Mouse (Mus musculus) brown adipose tissue, adult 24 weeks (tissue): Measurements from ENCODE around the gene Vsx1. TPM values are rescaled to one million over a fixed set of nuclear protein-coding genes. Genes with fewer than 3 reads are reported as not detected.

Experiments
- H3K27ac ChIP-seq: fragments of 200-500 bp; replicated peaks from 2 replicates; pipeline ENCODE4 v1.5.1; 2012; ENCODE audit warnings: low read depth, mild to moderate bottlenecking, low read length
- H3K4me1 ChIP-seq: fragments of 200-500 bp; 2 replicates; pipeline ENCODE4 v1.6.1; 2012; ENCODE audit warnings: low read length, mixed read lengths; ENCODE audit not compliant: control insufficient read depth, insufficient read depth, insufficient read length
- H3K4me3 ChIP-seq: fragments of 200-500 bp; 2 replicates; pipeline ENCODE4 v1.5.1; 2012; ENCODE audit warnings: low read depth, mild to moderate bottlenecking, low read length, moderate library complexity; ENCODE audit not compliant: insufficient read depth
- polyA plus RNA-seq: library from polyadenylated mRNA; stranded (reverse); fragments of >200 nt; gene quantifications from 2 replicates; pipeline ENCODE4 v1.2.4, GENCODE M21; 2012; ENCODE audit not compliant: missing spikeins, insufficient read depth, insufficient read length

Vsx1 gene
- polyA plus RNA-seq, 1 experiment: not detected

DNA sequence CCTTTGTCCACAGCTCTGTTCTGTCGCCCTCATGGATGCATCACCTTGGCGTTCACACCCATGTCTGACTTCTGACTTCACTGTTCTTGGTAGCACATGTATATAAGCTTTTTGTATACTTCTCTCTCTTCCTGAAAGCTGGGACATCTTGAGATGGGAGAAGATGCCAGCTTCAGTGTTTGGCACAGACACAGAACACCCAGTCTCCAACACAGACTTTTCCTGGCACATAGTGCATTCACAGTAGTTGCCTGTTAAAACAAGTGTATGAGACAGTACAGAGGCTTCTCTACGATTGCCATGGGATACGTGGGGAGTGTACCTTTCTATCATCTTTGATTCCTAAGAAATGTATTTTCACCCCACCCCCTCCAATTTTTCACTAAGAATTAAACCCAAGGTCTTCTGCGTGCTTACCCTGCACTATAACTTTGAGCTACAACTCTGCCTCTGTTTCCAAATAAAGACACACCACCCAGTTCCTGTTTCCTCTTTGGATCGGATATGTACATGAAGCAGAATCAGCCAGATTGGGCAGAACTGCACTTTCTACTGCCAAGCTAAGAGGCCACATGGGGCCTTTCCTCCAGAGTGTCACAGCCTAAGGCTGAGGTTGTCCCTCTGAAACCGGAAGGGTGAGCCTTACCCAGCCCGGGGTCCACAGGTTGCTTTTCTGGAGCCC, 17.4 kb downstream of the Vsx1 start:
- peaks cover 17% of the 10 kb centered on the region for H3K4me1 ChIP-seq
- H3K27ac ChIP-seq: peak overlapping the region; percentile 60
- no peak overlapping the region for H3K4me3 ChIP-seq

DNA sequence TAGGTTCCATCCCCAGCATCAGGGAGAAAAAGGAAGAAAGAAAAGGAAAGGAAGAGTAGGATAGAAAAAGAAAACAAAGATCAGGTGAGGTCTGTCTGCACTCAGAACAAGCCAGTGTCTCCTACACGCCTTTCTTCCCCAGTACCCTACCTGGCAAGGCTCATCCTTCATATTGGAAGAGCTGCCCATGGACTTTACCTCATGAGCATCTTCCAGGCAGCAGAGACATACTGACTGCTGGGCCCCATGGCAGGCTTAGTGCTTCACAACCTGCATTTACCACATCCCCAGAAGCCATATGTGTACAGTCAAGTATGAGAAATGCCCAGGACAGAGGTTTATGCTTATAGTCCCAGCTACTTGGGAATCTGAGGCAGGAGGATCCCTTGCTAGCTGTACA, 18.2 kb downstream of the Vsx1 start:
- Histone ChIP-seq H3K4me1 (peaks cover 19% of the 10 kb centered on the region), H3K4me3 (no peak overlapping the region), H3K27ac (no peak overlapping the region)

DNA sequence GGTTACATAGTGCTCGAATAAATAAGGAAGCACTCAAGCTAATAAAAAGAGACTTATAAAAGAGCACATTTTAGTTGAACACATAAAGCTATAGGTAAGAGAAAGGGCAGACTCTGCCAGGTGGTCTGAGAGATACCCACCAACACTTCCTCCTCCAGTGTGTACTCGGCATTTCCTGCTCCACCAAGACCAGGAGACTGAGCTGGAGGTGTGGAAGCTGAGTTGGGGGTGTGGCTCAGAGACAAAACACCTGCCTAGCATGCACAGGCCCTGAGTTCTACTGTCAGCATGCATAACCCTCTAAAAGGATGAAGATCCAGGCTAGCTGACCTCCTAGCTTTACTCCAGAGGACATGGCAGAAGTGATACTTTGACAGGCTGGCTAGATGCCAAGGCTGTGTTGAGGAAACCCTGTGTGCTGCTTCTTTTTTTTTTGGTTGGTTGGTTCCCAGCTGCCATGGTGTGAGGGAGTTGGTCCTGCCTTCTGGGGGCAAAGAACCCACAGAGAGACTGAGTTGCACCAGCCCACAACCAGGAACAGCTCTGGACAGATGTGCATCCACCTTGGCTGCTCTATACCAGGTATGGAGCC, 19.6 kb downstream of the Vsx1 start:
- Histone ChIP-seq H3K27ac (0 out of 2 replicates have a peak overlapping the region, but pooled peaks have one; percentile 7), H3K4me3 (no peak overlapping the region), H3K4me1 (peaks cover 22% of the 10 kb centered on the region)

DNA sequence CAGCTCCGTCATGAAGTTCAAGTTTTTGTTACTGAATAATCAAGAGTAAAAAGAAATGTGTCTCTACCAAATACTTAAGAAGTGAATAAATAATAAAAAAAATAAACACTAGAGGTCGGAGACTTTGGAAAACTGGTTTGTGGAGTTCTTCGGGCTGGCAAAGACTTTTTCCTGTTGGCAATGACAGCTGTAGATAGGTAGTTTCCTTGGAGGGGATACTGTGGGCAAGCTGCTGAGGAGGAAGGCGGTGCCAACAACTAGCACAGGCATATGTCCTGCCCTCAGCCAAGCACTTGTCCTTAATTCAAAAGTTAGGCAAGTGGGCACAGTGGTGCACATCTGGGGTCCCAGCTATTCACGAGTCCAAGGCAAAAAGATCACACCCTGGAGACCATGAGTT, 20.2 kb downstream of the Vsx1 start:
- Histone ChIP-seq H3K4me3 (no peak overlapping the region), H3K4me1 (peaks cover 22% of the 10 kb centered on the region), H3K27ac (peak overlapping the region; percentile 57; the same call in 1 of the 2 replicates)

DNA sequence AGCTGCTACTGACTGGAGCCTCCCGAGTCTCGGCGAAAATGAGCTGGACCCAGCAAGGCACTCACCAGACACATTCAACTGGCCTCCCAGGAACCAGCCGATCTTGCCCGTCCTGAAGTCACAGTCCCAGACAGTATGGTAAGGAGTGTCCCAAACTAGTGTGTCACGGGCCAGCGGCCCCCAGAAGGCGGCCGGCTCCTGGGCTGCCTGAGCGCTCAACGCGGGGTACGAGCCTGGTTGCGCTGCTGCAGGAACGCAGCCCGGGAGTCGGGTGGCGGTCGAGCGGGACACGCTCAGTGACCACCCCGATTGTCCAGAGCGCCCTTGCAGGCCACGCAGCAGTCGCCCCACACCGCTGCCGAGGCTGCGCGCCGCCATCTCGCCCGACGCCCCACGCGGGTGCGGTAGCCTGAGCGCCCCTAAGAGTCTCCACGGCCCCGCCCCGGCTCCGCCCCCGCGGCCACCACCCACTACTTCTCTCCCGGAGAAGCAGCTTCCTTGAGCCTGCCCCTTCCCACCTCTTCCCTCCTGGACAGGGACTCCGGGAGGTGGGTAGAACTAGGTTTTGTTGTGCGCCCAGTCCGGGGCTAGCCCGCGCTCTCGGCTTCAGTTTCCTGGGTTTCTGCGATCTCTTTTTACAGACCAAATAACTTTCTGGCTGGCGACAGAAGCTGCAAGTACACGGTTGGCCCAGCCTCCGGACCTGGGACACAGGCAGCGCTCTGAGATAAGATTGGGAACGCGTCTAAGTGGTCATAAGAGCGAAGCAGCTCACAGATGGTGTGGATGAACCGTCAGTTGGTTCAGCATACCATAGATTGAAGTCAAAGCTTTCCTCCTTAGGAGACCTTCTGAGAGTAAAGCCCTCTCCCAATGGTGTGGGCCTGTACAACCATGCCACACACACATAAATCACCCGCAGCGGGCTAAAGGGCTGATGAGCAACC, 21.1 kb downstream of the Vsx1 start, which contains the start of gene Acss1:
Gene Acss1 (minus strand): TSS at position 681 of the 947 bp plus-strand sequence.
- Histone ChIP-seq H3K4me1 (peaks cover 21% of the 10 kb centered on the region), H3K4me3 (peak within 1 kb of the TSS; percentile 71), H3K27ac (peak within 1 kb of the TSS; percentile 57)

DNA sequence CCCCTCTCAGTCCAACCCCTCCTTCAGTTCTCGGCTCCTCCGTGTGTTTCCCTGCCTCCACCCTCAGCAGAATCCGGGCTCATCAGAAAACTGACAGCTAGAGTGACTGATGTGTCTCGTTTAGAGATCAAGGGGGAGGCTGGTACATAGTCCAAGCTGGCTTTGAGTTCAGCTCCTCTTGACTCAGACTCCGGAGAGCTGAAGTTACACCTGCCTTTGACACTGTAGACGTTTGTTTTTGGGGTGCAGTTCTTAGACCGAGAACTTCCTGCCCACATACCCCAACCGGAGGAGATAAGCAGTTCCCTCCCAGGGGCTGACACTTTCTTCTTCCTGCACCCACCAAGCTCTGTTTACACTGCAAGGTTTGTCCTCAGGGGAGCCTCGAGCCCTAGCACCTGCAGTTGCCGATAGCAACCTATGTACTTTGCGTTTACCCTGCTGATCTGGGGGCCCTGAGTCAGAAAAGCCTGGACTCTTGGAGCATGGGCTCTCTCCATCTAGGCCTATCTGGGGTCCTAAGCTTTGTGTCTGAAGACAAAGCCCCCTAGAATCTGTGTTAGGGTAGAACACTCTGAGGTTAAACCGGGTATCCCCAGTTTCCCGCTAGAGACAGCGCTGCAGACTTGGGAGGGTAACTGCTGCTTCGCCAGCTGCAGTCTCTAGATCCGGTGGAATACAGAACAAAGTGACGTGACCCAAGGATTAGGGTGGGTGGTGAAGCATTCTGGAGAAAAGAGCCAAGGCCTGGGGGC, 21.9 kb downstream of the Vsx1 start:
- Histone ChIP-seq H3K27ac (peak overlapping the region; percentile 54), H3K4me1 (peaks cover 21% of the 10 kb centered on the region), H3K4me3 (peak overlapping the region; percentile 71)

DNA sequence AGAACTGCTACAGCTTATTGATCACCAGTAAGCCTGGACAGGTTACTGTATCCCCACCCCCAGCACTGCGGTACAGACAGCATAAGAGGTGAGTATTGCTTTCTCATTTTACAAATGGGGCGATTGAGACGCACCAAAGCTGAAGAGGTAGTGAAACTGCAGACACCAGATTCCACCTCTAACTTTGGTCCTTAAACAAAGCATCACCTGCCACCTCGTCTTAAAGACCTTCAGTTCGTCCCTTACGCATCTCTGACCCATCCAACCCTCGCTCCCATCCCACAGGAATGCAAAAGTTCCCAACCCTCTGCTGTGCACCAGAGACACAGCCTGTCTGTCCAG, 22.5 kb downstream of the Vsx1 start:
- Histone ChIP-seq H3K4me1 (peaks cover 24% of the 10 kb centered on the region), H3K27ac (peak overlapping the region; percentile 54), H3K4me3 (peak overlapping the region; percentile 71)

DNA sequence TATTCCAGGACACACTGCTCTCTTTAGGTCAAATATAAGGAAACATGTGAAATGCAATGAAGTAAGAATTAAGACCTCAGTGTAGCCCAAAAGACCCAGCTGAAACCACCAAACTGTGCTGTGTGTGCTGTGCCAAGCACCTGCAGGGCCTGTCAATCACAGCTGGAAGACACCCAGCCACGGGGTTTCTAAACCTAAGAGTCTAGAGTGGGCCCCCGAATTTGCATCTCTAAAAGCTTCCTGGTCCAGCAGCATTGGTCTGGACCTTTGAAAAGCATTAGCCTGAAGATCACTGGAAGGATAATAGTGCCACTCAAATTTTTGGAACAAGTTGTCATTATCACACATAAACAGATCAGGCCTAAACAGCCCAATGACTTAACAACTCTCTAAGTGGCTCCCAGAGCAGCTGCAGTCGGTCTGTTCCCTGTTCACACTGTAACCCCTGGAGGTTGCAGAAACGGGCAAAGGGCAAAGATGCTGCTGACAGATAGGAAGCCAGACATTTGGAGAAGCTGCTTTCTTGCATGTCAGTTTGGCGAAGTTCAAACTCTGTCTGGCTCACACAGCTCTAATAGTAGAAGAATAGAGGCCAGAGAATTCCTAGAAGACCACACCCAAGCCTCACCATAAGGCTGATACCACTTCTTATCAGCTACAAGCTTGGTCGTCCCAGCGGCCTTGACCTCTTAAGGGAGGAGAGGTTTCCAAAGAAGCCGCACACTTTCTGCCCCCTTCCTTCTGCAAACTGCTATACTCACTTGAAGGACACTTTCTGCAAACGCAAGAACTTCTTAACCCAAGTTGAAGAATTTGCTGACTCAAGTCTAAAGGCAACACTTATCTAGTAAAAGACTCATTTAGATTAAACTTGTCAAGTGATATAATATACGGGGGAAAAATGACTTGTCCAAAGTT, 23.4 kb downstream of the Vsx1 start:
- Histone ChIP-seq H3K4me1 (peaks cover 24% of the 10 kb centered on the region), H3K27ac (peak overlapping the region; percentile 15; the same call in 1 of the 2 replicates), H3K4me3 (no peak overlapping the region)

DNA sequence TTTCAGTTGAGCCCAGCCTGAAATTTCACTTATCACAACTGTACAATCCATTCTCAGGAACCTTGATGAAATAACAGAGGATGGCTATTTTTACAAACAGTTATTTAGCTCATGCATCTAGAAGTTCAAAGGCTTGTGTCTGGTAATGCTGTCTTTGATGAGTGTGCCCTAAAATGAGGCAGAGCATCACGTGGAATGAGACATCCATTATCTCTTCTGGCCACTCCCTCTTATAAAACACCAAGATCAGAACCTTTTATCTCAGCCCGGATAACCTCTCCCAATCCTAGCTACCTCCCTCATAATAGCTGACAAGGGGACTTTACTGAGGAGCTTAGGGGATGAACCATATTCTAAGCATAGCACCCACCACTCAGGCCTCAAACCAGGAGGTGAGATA, 24.2 kb downstream of the Vsx1 start:
- Histone ChIP-seq H3K4me3 (no peak overlapping the region), H3K27ac (peak overlapping the region; percentile 41), H3K4me1 (peaks cover 26% of the 10 kb centered on the region)

DNA sequence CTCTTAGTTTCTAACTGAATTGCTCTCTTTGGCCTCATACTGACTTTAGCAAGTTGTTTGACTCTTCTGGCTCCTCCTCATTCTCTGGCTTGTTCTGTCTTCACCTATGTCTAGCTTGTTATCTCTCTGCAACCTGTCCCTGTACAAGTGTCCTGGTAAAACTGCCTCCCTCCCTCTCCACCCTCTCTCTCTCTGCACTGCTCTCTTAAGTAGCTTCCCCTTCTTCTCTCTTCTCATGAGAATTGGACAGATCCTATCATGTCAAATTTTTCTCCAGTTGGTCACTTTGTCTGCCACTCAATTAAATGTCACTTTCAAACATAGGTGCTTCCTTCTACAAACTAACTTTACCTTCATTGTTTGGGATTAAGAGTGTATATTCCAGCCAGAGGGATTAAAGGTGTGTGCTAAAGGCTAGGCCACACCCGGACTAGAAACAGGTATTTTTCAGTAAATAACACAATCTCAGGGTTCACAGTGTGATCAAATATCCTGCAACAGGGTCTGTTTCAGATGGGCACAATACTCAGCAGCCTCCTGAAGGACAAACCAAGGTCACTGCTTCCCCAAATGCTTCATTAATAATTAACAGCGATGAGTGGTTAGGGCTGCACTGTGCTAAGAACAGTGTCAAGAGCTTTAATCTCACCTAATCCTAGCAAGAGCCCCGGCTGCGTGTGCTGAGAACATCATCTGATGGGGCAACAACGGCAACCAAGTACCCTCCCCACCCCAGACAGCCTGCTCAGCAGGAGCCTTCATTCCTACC, 24.8 kb downstream of the Vsx1 start:
- Histone ChIP-seq H3K27ac (peak overlapping the region; percentile 86), H3K4me1 (peaks cover 24% of the 10 kb centered on the region), H3K4me3 (no peak overlapping the region)

DNA sequence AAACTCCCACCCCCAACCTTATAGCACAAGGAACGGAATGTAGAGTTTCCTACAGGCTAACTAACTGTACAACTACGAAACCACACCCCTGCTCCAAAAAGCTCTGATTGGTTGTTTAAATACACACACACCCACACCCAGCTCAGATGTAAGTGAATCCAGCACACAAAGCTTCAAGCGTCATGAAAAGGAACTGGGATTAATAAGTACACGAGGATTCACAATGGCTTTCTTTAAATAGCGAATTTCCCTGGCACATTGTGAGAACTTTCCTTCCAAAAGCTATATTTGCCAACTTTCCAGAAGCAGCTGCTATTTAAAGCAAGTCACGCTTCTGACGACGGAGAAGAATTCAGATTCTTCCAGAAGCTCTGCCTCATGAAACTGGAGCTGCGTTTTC, 25.9 kb downstream of the Vsx1 start:
- H3K4me3 ChIP-seq: no peak overlapping the region
- peak overlapping the region; percentile 86 for H3K27ac ChIP-seq
- peaks cover 22% of the 10 kb centered on the region for H3K4me1 ChIP-seq

DNA sequence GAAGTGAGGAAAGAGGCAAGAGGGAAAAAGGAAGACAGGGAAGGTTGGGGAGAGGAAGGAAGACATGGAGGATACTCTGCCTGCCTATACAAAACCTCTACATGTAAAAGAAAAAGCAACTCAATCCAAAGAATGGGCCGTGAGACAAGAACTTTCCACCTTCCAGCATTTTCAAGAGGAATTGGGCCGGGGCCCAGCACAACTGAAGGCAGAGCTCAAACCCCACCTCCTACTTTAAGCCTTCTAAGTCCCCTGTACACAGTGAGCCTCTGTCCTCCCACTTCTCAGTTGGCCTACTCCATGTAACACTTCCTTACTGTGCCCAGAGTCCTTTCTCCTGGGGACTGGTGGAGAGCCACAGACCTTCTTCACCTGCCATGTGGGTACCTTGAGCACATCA, 27.2 kb downstream of the Vsx1 start:
- H3K4me1 ChIP-seq: peaks cover 22% of the 10 kb centered on the region
- peak overlapping the region; percentile 80; the same call in 1 of the 2 replicates for H3K27ac ChIP-seq
- no peak overlapping the region for H3K4me3 ChIP-seq

DNA sequence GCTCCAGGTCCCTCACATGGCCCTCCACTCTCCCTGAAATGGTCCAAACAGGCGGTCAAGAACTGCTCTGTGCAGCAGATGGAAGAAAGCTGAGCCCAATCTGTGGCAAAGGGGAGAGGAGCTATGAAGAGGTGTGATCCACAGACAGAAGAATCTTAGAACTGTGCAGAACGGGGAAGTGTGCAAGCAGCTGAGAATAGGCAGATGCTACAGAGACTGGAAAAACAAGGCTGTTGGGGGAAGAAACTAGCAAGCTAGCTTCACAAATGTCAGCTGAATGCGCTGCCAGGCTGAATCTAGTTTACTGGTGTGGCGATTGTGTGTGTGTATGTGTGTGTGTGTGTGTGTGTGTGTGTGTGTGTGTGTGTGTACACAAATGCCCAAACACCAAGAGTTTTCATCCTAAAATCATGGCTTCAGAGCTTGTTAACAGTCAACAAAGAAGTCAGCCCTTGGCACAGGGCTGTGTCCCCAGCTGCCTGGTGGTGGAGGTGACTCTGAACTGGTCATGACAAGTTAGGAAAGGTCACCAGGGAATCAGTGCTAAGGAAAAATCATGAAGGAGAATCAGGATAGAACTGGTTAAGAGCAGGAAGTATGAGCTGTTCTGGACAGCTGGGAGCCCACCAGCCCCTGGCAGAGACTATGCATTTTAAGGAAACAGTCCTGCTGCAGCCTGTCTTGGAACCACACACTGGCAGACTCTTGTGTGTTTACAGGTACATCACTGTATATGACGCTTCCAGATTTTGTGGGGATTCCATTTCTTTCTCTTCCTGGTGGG, 28.3 kb downstream of the Vsx1 start:
- Histone ChIP-seq H3K4me3 (no peak overlapping the region), H3K4me1 (peaks cover 19% of the 10 kb centered on the region), H3K27ac (peak overlapping the region; percentile 51)
